Comparison of ENCODE assay signal across 25 mouse cellular contexts in the genomic region with DNA sequence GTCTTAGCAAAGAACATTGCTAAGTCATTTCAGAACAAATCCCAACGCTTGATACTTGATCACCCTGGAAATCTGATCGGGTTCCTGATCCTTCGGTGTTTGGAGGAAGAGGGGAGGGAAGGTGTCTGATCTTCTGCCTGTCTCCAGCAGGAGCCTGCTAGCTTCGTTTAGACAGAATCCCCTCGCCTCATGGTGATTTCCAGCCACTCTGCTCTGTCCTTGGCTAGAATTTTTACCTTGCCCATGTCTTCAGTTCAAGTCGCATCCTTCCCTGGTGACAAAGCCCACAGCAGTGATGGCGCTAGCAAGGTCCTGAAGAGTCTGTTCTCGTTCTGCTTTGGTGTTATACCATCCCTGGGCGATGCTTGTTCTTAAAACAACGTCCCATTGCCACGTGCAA. TPM values are rescaled to one million over a fixed set of nuclear protein-coding genes. Genes with fewer than 3 reads are reported as not detected.
A peak's percentile ranks its signal among the peaks of the same experiment; 100 is the strongest.
DNase-seq lines count a peak whose midpoint lies in the region; ATAC-seq lines count a peak whose summit lies in the region.
"Had no signal": no experiment of that assay in that cellular context is flagged by ENCODE, and none has a peak within 500 bp of the region (broad histone marks: within the 10 kb centered on the region; RNA-seq: fewer than 3 reads in every experiment).

No protein-coding gene starts in this region.

- no peak overlapping the region for H3K9ac ChIP-seq in lung, embryonic 15.5 days
- no peak overlapping the region for H3K9ac ChIP-seq in stomach, embryonic 15.5 days
- H3K9ac ChIP-seq: forebrain, embryonic 13.5 days; heart, embryonic 12.5 days; hindbrain, embryonic 13.5 days had no signal

- H3K4me3 ChIP-seq in heart, embryonic 10.5 days = no peak overlapping the region
- no peak overlapping the region for H3K4me3 ChIP-seq in lung, embryonic 15.5 days
- H3K4me3 ChIP-seq in stomach, embryonic 15.5 days (replicated peaks) = no peak overlapping the region
- H3K4me3 ChIP-seq: forebrain, embryonic 13.5 days; heart, embryonic 12.5 days; hindbrain, embryonic 13.5 days had no signal

- H3K4me1 ChIP-seq in heart, embryonic 10.5 days = peaks cover 16% of the 10 kb centered on the region; the same call in 1 of the 2 replicates
- H3K4me1 ChIP-seq in lung, embryonic 15.5 days = 0 out of 2 replicates have a peak, but pooled peaks cover 15% of the 10 kb centered on the region
- H3K4me1 ChIP-seq in stomach, embryonic 15.5 days = no peaks in the 10 kb centered on the region
- H3K4me1 ChIP-seq: forebrain, embryonic 13.5 days; hindbrain, embryonic 13.5 days had no signal

- no peaks in the 10 kb centered on the region for H3K9me3 ChIP-seq in heart, embryonic 10.5 days
- no peaks in the 10 kb centered on the region for H3K9me3 ChIP-seq in lung, embryonic 15.5 days
- no peaks in the 10 kb centered on the region for H3K9me3 ChIP-seq in stomach, embryonic 15.5 days
- H3K9me3 ChIP-seq: forebrain, embryonic 13.5 days; G1E; heart, embryonic 12.5 days; hindbrain, embryonic 13.5 days had no signal

- H3K4me2 ChIP-seq in lung, embryonic 15.5 days = no peak overlapping the region
- 0 out of 2 replicates have a peak overlapping the region, but pooled peaks have one; percentile 11 for H3K4me2 ChIP-seq in stomach, embryonic 15.5 days
- H3K4me2 ChIP-seq: forebrain, embryonic 13.5 days; heart, embryonic 12.5 days; hindbrain, embryonic 13.5 days; liver, embryonic 11.5 days had no signal

- DNase-seq in heart, embryonic 10.5 days (ENCODE audit: low spot score) = peak; percentile 66
- no peak for DNase-seq in heart, adult 9 months (ENCODE audit: low spot score in 2 of 2)
- no peak for DNase-seq in lung, postnatal 36 days
- no peak for DNase-seq in liver
- DNase-seq: adrenal gland, postnatal 14 days; cerebellum, adult 11-12 months; cerebellum, adult 9-11 months; gastrocnemius, postnatal 10 days; heart, postnatal 4 days; kidney, adult 18-20 months; layer of hippocampus, postnatal 36 days; midbrain, embryonic 14.5 days; thymus, postnatal 25 days had no signal

- no peaks in the 10 kb centered on the region for H3K27me3 ChIP-seq in heart, embryonic 10.5 days (ENCODE audit: insufficient read depth, poor library complexity, severe bottlenecking)
- no peaks in the 10 kb centered on the region for H3K27me3 ChIP-seq in lung, embryonic 15.5 days
- no peaks in the 10 kb centered on the region for H3K27me3 ChIP-seq in stomach, embryonic 15.5 days (replicated peaks)
- H3K27me3 ChIP-seq: forebrain, embryonic 13.5 days; heart, embryonic 12.5 days; hindbrain, embryonic 13.5 days had no signal

- ATAC-seq in lung, embryonic 15.5 days (ENCODE audit: borderline replicate concordance, extremely low read depth, low FRiP score, low TSS enrichment) = no peak
- no peak for ATAC-seq in stomach, embryonic 15.5 days (ENCODE audit: insufficient read depth, low FRiP score, low read depth)
- no peak for ATAC-seq in inflammation-experienced regulatory T-cells, adult 6 months
- ATAC-seq: forebrain, embryonic 13.5 days had no signal

- no peaks in the 10 kb centered on the region for H3K36me3 ChIP-seq in heart, embryonic 10.5 days
- H3K36me3 ChIP-seq in lung, embryonic 15.5 days = no peaks in the 10 kb centered on the region
- no peaks in the 10 kb centered on the region for H3K36me3 ChIP-seq in stomach, embryonic 15.5 days
- H3K36me3 ChIP-seq: G1E; heart, embryonic 12.5 days; hindbrain, embryonic 13.5 days had no signal

- WGBS in heart, embryonic 10.5 days = 75% methylated on average over 11 of the region's 11 CpGs
- whole genome bisulfite sequencing in lung, embryonic 15.5 days = 57% methylated on average over 11 of the region's 11 CpGs
- WGBS in stomach, embryonic 15.5 days = 68% methylated on average over 11 of the region's 11 CpGs

- no peak overlapping the region for H3K27ac ChIP-seq in heart, embryonic 10.5 days
- H3K27ac ChIP-seq in lung, embryonic 15.5 days = 0 out of 2 replicates have a peak overlapping the region, but pooled peaks have one; percentile 47
- H3K27ac ChIP-seq in stomach, embryonic 15.5 days = peak overlapping the region; percentile 61
- H3K27ac ChIP-seq: forebrain, embryonic 13.5 days; hindbrain, embryonic 13.5 days; kidney, postnatal 0 days had no signal

RNA-seq across cellular contexts. Expression of gene Ect2l, which starts 16.5 kb away (rescaled TPM):
- 0.21 and 0.34 TPM in 2 replicates for polyA plus RNA-seq in heart, embryonic 10.5 days (2016; fragmentation: Nextera tagmentation; extraction: Ambion mirVana)
- polyA plus RNA-seq in lung, embryonic 15.5 days (2015; fragmentation: Nextera tagmentation; extraction: Ambion mirVana) = 0.39 and 0.55 TPM in 2 replicates
- 0.17 and 0.36 TPM in 2 replicates for polyA plus RNA-seq in stomach, embryonic 15.5 days (2015; fragmentation: Nextera tagmentation; extraction: Ambion mirVana)
- polyA plus RNA-seq in inflammation-experienced regulatory T-cells, adult 6 months (2017; shearing (Covaris generic)) = 1 to 10 TPM in 1 of 3 experiments, under 1 TPM in 2; 0.29 to 1.5 (median 0.62) TPM
- polyA plus RNA-seq: G1E; large intestine, adult 2 months; liver, embryonic 16.5 days; spleen, adult 2 months had no signal

RNA-seq across cellular contexts. Expression of gene Ccdc28a, which starts 40.6 kb away (rescaled TPM):
- polyA plus RNA-seq in heart, embryonic 10.5 days (2016; fragmentation: Nextera tagmentation; extraction: Ambion mirVana) = 7.7 and 8.0 TPM in 2 replicates
- 9.7 and 10.2 TPM in 2 replicates for polyA plus RNA-seq in lung, embryonic 15.5 days (2015; fragmentation: Nextera tagmentation; extraction: Ambion mirVana)
- polyA plus RNA-seq in stomach, embryonic 15.5 days (2015; fragmentation: Nextera tagmentation; extraction: Ambion mirVana) = 11.2 and 15.3 TPM in 2 replicates
- polyA plus RNA-seq in inflammation-experienced regulatory T-cells, adult 6 months (2017; shearing (Covaris generic)) = 10 to 100 TPM; 19.0 to 44.6 (median 40.6) TPM
